Comparison of ENCODE assay signal across 9 mouse cellular contexts in genomic region chr2:72287142-72287541, GRCm38 (mm10). TPM values are rescaled to one million over a fixed set of nuclear protein-coding genes. Genes with fewer than 3 reads are reported as not detected.
A peak's percentile ranks its signal among the peaks of the same experiment; 100 is the strongest.
DNase-seq lines count a peak whose midpoint lies in the region; ATAC-seq lines count a peak whose summit lies in the region.
"Had no signal": no experiment of that assay in that cellular context is flagged by ENCODE, and none has a peak within 500 bp of the region (broad histone marks: within the 10 kb centered on the region; RNA-seq: fewer than 3 reads in every experiment).

No protein-coding gene starts in this region.

- no peaks in the 10 kb centered on the region for H3K36me3 ChIP-seq in embryonic facial prominence, embryonic 14.5 days (ENCODE audit: control insufficient read depth, insufficient read depth, low read length)
- H3K36me3 ChIP-seq in kidney, embryonic 15.5 days = no peaks in the 10 kb centered on the region

- H3K9ac ChIP-seq in embryonic facial prominence, embryonic 14.5 days (ENCODE audit: low read depth, low read length) = no peak overlapping the region
- H3K9ac ChIP-seq in kidney, embryonic 15.5 days = no peak overlapping the region

- H3K27me3 ChIP-seq in embryonic facial prominence, embryonic 14.5 days (replicated peaks; ENCODE audit: control insufficient read depth, insufficient read depth, low read length) = no peaks in the 10 kb centered on the region
- H3K27me3 ChIP-seq in kidney, embryonic 15.5 days = 0 out of 2 replicates have a peak, but pooled peaks cover 5% of the 10 kb centered on the region

- DNase-seq in kidney, postnatal 14 days = peak; percentile 21
- DNase-seq in kidney, postnatal 25 days = no peak
- no peak for DNase-seq in embryonic facial prominence, embryonic 14.5 days (ENCODE audit: low spot score)
- DNase-seq in liver = peak; percentile 76
- DNase-seq in spleen, postnatal 14 days (ENCODE audit: low spot score in 2 of 2) = peak; percentile 32 to 62
- no peak for DNase-seq in cerebellum, adult 11 months
- no peak for DNase-seq in yolk sac, embryonic 10.5 days (ENCODE audit: low spot score)

- peaks cover 4% of the 10 kb centered on the region; the same call in 1 of the 2 replicates for H3K4me1 ChIP-seq in embryonic facial prominence, embryonic 14.5 days (ENCODE audit: control insufficient read depth, insufficient read depth, low read length)
- H3K4me1 ChIP-seq in kidney, embryonic 15.5 days = peaks cover 12% of the 10 kb centered on the region; the same call in 1 of the 2 replicates

- no peaks in the 10 kb centered on the region for H3K9me3 ChIP-seq in embryonic facial prominence, embryonic 14.5 days (ENCODE audit: control insufficient read depth, low read length)
- no peaks in the 10 kb centered on the region for H3K9me3 ChIP-seq in kidney, embryonic 15.5 days (replicated peaks)

- H3K27ac ChIP-seq in embryonic facial prominence, embryonic 14.5 days (replicated peaks; ENCODE audit: low read depth, low read length) = no peak overlapping the region
- no peak overlapping the region for H3K27ac ChIP-seq in kidney, embryonic 15.5 days
- H3K27ac ChIP-seq: hindbrain, postnatal 0 days had no signal

- peak overlapping the region; percentile 35 for H3K4me2 ChIP-seq in embryonic facial prominence, embryonic 14.5 days (ENCODE audit: low read depth, low read length)
- no peak overlapping the region for H3K4me2 ChIP-seq in kidney, embryonic 15.5 days

- peak overlapping the region; percentile 8; the same call in 1 of the 2 replicates for H3K4me3 ChIP-seq in embryonic facial prominence, embryonic 14.5 days (ENCODE audit: low read depth, low read length)
- no peak overlapping the region for H3K4me3 ChIP-seq in kidney, embryonic 15.5 days (replicated peaks)

- no peak for ATAC-seq in embryonic facial prominence, embryonic 14.5 days (ENCODE audit: low read depth)
- ATAC-seq in kidney, embryonic 15.5 days (replicated peaks; ENCODE audit: low FRiP score) = no peak
- ATAC-seq: hindbrain, postnatal 0 days had no signal

- 62% methylated on average over 4 of the region's 4 CpGs for WGBS in embryonic facial prominence, embryonic 14.5 days
- WGBS in kidney, embryonic 15.5 days = 74% methylated on average over 4 of the region's 4 CpGs

RNA-seq across cellular contexts. Expression of gene Map3k20, which starts 1.7 kb away (rescaled TPM):
- polyA plus RNA-seq in embryonic facial prominence, embryonic 14.5 days (2014; fragmentation: Nextera tagmentation; extraction: Ambion mirVana) = 20.4 and 22.3 TPM in 2 replicates
- 14.5 and 14.7 TPM in 2 replicates for polyA plus RNA-seq in kidney, embryonic 15.5 days (2015; fragmentation: Nextera tagmentation; extraction: Ambion mirVana)

Comparison
In these comparisons a context has a peak if more than half of its experiments do, and no peak if none do; other contexts are left out.
1. DNase-seq: peak in kidney, postnatal 14 days (single experiment), liver (single experiment) and spleen, postnatal 14 days (2 of 2); none in kidney, postnatal 25 days (0 of 2), embryonic facial prominence, embryonic 14.5 days (single experiment), cerebellum, adult 11 months (single experiment) and yolk sac, embryonic 10.5 days (single experiment).